Mouse (Mus musculus) liver, adult 2 months (tissue): ENCODE data around the gene Gm20605.

Experiments used
- CTCF ChIP-seq: fragments of 200-500 bp; IDR thresholded peaks from 2 replicates; pipeline ENCODE4 v1.5.1; 2011; ENCODE audit warnings: low read depth, low read length, control low read depth
- POLR2A ChIP-seq: fragments of 200-500 bp; IDR thresholded peaks from 2 replicates; pipeline ENCODE4 v1.6.1; 2011; ENCODE audit warnings: low read length, control low read depth; ENCODE audit not compliant: insufficient read depth; ENCODE audit errors: extremely low read depth

- TF ChIP-seq POLR2A (no peak), CTCF (no peak)
Measured at GRCm38 (mm10) chr5:137613550-137613949, 15.4 kb upstream of the Gm20605 start, which contains the start of gene Pcolce.
